Mouse (Mus musculus) liver, postnatal 0 days (tissue): ENCODE results near the gene Kidins220.

Source experiments
- CTCF ChIP-seq: sonication (generic); IDR thresholded peaks from 2 replicates; pipeline ENCODE4 v1.5.1; 2016; ENCODE audit warnings: antibody characterized with exemption, low read depth
- EP300 ChIP-seq: IDR thresholded peaks from 2 replicates; pipeline ENCODE4 v1.6.1; 2016; ENCODE audit warnings: antibody characterized with exemption, low read depth, mild to moderate bottlenecking

DNA sequence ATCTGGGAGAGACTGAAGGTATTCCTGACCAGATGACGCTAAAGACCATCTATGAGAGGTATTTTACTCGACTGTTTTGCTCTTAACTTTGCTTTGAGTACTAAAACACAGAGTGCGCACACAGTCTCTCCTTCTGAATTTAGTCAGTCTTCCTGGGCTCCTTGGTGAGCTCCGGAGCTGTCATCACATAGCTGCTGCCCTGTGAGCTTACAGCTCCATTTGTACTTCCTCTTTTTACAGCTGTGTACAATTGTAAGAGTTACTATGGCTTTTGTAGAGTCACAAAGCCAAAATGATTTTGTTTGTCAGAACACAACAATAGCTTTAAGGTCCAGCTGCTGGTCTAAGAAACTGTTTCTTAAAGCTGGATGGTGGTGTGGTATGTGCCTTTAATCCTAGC lies 42.3 kb downstream of the Kidins220 start:
- no peak for TF ChIP-seq CTCF
- TF ChIP-seq EP300: no peak
